Mouse (Mus musculus) heart, embryonic 14.5 days (tissue): ENCODE measurements around the gene Cma1. TPM values are rescaled to one million over a fixed set of nuclear protein-coding genes. Genes with fewer than 3 reads are reported as not detected.
"Not testable (repeated sequence)": the region's sequence is repeated elsewhere in the genome, so short reads cannot be mapped to it uniquely, and the experiment has no call there.

ENCODE experiments used
- ATAC-seq: fragments of 200-750 bp; cut with Nextera tagmentation; 2 replicates; pipeline ENCODE4 v1.8.0; 2017; ENCODE audit warnings: low read depth, moderate TSS enrichment; ENCODE audit not compliant: insufficient number of reproducible peaks, insufficient read depth, low FRiP score
- H3K27ac ChIP-seq, 2 experiments: fragments of 200-500 bp in 1 of 2; fragments of 300-500 bp in 1 of 2; sonication (generic) in 1 of 2; replicated peaks in 1 of 2; 2 replicates each; pipeline ENCODE4 v1.5.1; 2012 to 2014; ENCODE audit warnings: low read depth in 2 of 2, low read length in 2 of 2, control low read depth in 1 of 2, mild to moderate bottlenecking in 1 of 2, mixed read lengths in 1 of 2; ENCODE audit not compliant: control insufficient read depth in 1 of 2, insufficient read depth in 1 of 2
- H3K27me3 ChIP-seq: fragments of 300-500 bp; sonication (generic); 2 replicates; pipeline ENCODE4 v1.6.1; 2014; ENCODE audit warnings: mild to moderate bottlenecking, low read length, control low read depth; ENCODE audit not compliant: control insufficient read depth, insufficient read depth
- H3K36me3 ChIP-seq: fragments of 300-500 bp; sonication (generic); 2 replicates; pipeline ENCODE4 v1.6.1; 2014; ENCODE audit warnings: mild to moderate bottlenecking, control low read depth, low read length, mixed read lengths; ENCODE audit not compliant: control insufficient read depth, insufficient read depth
- H3K4me1 ChIP-seq, 2 experiments: fragments of 200-500 bp in 1 of 2; fragments of 300-500 bp in 1 of 2; sonication (generic) in 1 of 2; 2 replicates each; pipeline ENCODE4 v1.6.1; 2012 to 2014; ENCODE audit warnings: low read length in 2 of 2, control low read depth in 1 of 2, mixed read lengths in 1 of 2; ENCODE audit not compliant: control insufficient read depth in 2 of 2, insufficient read depth in 2 of 2
- H3K4me2 ChIP-seq: fragments of 300-500 bp; sonication (generic); 2 replicates; pipeline ENCODE4 v1.6.1; 2014; ENCODE audit warnings: mild to moderate bottlenecking, low read length
- H3K4me3 ChIP-seq, 2 experiments: fragments of 200-500 bp in 1 of 2; fragments of 300-500 bp in 1 of 2; sonication (generic) in 1 of 2; 2 replicates each; pipeline ENCODE4 v1.5.1; 2012 to 2014; ENCODE audit warnings: low read length in 2 of 2, mild to moderate bottlenecking in 2 of 2, control low read depth in 1 of 2, low read depth in 1 of 2, moderate library complexity in 1 of 2; ENCODE audit not compliant: control insufficient read depth in 1 of 2, insufficient read depth in 1 of 2
- H3K9ac ChIP-seq: fragments of 300-500 bp; sonication (generic); 2 replicates; pipeline ENCODE4 v1.6.1; 2014; ENCODE audit warnings: mild to moderate bottlenecking, low read length
- H3K9me3 ChIP-seq: fragments of 300-500 bp; sonication (generic); 2 replicates; pipeline ENCODE4 v1.6.1; 2016; ENCODE audit warnings: low read length, control low read depth; ENCODE audit not compliant: control insufficient read depth
- WGBS: fragments of 180-500 bp; shearing (Covaris S2); extraction: QIAGEN DNeasy Blood & Tissue Kit; methylation state at CpG from one replicate; pipeline ENCODE4 v1.1.7; 2014; 5-methylcytosine and 5-hydroxymethylcytosine counted together
- polyA plus RNA-seq: library from polyadenylated mRNA; unstranded; fragments of >200 nt; fragmentation: Nextera tagmentation; extraction: Ambion mirVana; gene quantifications from 2 replicates; pipeline ENCODE4 v1.2.1, GENCODE M21; 2014

The Cma1 gene
- polyA plus RNA-seq: 2.6 and 3.5 TPM in 2 replicates

- Histone ChIP-seq H3K9me3 (no peaks in the 10 kb centered on the region), H3K36me3 (no peaks in the 10 kb centered on the region), H3K27me3 (no peaks in the 10 kb centered on the region), H3K27ac (no peak within 1 kb of the TSS), H3K4me2 (no peak within 1 kb of the TSS), H3K4me1 (peaks cover 9 to 14% of the 10 kb centered on the region in 2 experiments), H3K4me3 (no peak within 1 kb of the TSS), H3K9ac (no peak within 1 kb of the TSS)
- 65% methylated on average over 4 of the region's 4 CpGs for WGBS
- ATAC-seq: no peak
Observed at GRCm38 (mm10) chr14:55944575-55944974, at the start of gene Cma1. Gene Cma1 (minus strand): TSS chr14:55944675.

- H3K36me3 ChIP-seq, H3K27me3 ChIP-seq, H3K27ac ChIP-seq, ATAC-seq, H3K9ac ChIP-seq, H3K4me2 ChIP-seq, H3K9me3 ChIP-seq, H3K4me3 ChIP-seq, H3K4me1 ChIP-seq: not testable (repeated sequence)
- 67% methylated on average over 1 of the region's 3 CpGs for WGBS
Observed at GRCm38 (mm10) chr14:55987464-55987863, 43.0 kb upstream of the Cma1 start.

GRCm38 (mm10) chr14:55963900-55964299 is 19.4 kb upstream of the Cma1 start:
- H3K9me3 ChIP-seq, H3K9ac ChIP-seq, ATAC-seq, H3K4me1 ChIP-seq, H3K27ac ChIP-seq, H3K4me3 ChIP-seq, H3K36me3 ChIP-seq, H3K27me3 ChIP-seq, H3K4me2 ChIP-seq: not testable (repeated sequence)
- 55% methylated on average over 2 of the region's 2 CpGs for WGBS

- no peak overlapping the region for H3K4me2 ChIP-seq
- H3K27ac ChIP-seq: no peak overlapping the region
- H3K9ac ChIP-seq: no peak overlapping the region
- H3K27me3 ChIP-seq: no peaks in the 10 kb centered on the region
- ATAC-seq: no peak
- H3K9me3 ChIP-seq: no peaks in the 10 kb centered on the region
- no peaks in the 10 kb centered on the region for H3K4me1 ChIP-seq
- H3K4me3 ChIP-seq: no peak overlapping the region
- WGBS: 22% methylated on average over 1 of the region's 1 CpGs
- no peaks in the 10 kb centered on the region for H3K36me3 ChIP-seq
Observed at GRCm38 (mm10) chr14:55963263-55963662, 18.8 kb upstream of the Cma1 start.

GRCm38 (mm10) chr14:55950346-55951030 is 6.0 kb upstream of the Cma1 start, which contains the start of gene Cma2:
Gene Cma2 (plus strand): TSS chr14:55950980.
- H3K9ac ChIP-seq: no peak within 1 kb of the TSS
- peaks cover 7 to 10% of the 10 kb centered on the region in 2 experiments for H3K4me1 ChIP-seq
- no peak for ATAC-seq
- no peaks in the 10 kb centered on the region for H3K27me3 ChIP-seq
- H3K36me3 ChIP-seq: no peaks in the 10 kb centered on the region
- H3K4me2 ChIP-seq: no peak within 1 kb of the TSS
- WGBS: 82% methylated on average over 6 of the region's 6 CpGs
- H3K27ac ChIP-seq: no peak within 1 kb of the TSS
- H3K4me3 ChIP-seq: no peak within 1 kb of the TSS
- H3K9me3 ChIP-seq: no peaks in the 10 kb centered on the region

GRCm38 (mm10) chr14:55946269-55946969 is 1.9 kb upstream of the Cma1 start:
- Histone ChIP-seq H3K27ac (peak overlapping the region; percentile 69 to 70), H3K9me3 (no peaks in the 10 kb centered on the region), H3K4me3 (no peak overlapping the region), H3K27me3 (no peaks in the 10 kb centered on the region), H3K4me1 (peaks cover 9 to 14% of the 10 kb centered on the region in 2 experiments), H3K4me2 (no peak overlapping the region), H3K9ac (no peak overlapping the region), H3K36me3 (no peaks in the 10 kb centered on the region)
- peak; percentile 48; the same call in 1 of the 2 replicates for ATAC-seq
- WGBS: 45% methylated on average over 2 of the region's 2 CpGs

GRCm38 (mm10) chr14:55943601-55944000 is 874 bp downstream of the Cma1 start:
- Histone ChIP-seq H3K4me2 (no peak overlapping the region), H3K9ac (no peak overlapping the region), H3K9me3 (no peaks in the 10 kb centered on the region), H3K27ac (no peak overlapping the region), H3K4me3 (no peak overlapping the region), H3K36me3 (no peaks in the 10 kb centered on the region), H3K4me1 (peaks cover 9 to 14% of the 10 kb centered on the region in 2 experiments), H3K27me3 (no peaks in the 10 kb centered on the region)
- 32% methylated on average over 11 of the region's 11 CpGs for WGBS
- no peak; the same call in 1 of the 2 replicates for ATAC-seq
